Mouse (Mus musculus) adrenal gland, postnatal 14 days (tissue): Measurements from ENCODE around the gene Cenpv. TPM values are rescaled to one million over a fixed set of nuclear protein-coding genes. Genes with fewer than 3 reads are reported as not detected.
A peak's percentile ranks its signal among the peaks of the same experiment; 100 is the strongest.

Experiments
- DNase-seq: peaks from one replicate; pipeline ENCODE4 v3.0.0; 2021; ENCODE audit warnings: mixed read lengths
- long read RNA-seq, 2 experiments: library from polyadenylated mRNA; stranded (forward); transcript quantifications; one replicate each; pipeline ENCODE4 v2.0.0; 2021
- total RNA-seq: library from RNA; stranded (reverse); gene quantifications from 2 replicates; pipeline ENCODE4 v1.2.3, GENCODE M21; 2021

The Cenpv gene
- total RNA-seq = 40.5 and 50.7 TPM in 2 replicates
- long read RNA-seq, experiment 1, transcript Cenpv-201 (5 exons, 1,032 nt) = major isoform, 67 of 76 reads
- long read RNA-seq, experiment 1, partial matches to known transcripts = 3 of 76 reads
- long read RNA-seq, experiment 1, other reads (novel, unspliced or antisense) = 6 of 76 reads
- long read RNA-seq, experiment 2, transcript Cenpv-201 (5 exons, 1,032 nt) = major isoform, 64 of 69 reads
- long read RNA-seq, experiment 2, partial matches to known transcripts = 1 of 69 reads
- long read RNA-seq, experiment 2, other reads (novel, unspliced or antisense) = 4 of 69 reads

GRCm38 (mm10) chr11:62539089-62539890, at the start of gene Cenpv:
Gene Cenpv, minus strand, starts transcription at chr11:62539261.
- DNase-seq = peak; percentile 89

DNA sequence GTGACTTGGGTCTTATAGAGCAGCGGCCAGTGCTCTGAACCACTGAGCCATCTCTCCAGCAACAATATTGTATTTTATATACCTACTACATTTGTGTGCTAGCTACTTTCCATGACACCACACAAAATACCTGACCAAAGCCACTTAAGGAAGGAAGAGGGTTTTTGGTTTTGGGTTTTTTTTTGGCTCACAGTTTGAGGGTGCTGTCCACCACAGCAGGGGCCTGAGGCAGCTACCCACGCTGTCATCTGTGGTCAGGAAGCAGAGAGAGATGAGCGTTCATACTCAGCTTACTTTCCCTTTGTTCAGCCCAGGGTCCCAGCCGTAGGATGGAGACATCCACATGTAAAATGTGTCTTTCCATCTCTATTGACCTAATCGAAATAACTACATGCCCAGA, 48.0 kb upstream of the Cenpv start:
- no peak for DNase-seq

DNA sequence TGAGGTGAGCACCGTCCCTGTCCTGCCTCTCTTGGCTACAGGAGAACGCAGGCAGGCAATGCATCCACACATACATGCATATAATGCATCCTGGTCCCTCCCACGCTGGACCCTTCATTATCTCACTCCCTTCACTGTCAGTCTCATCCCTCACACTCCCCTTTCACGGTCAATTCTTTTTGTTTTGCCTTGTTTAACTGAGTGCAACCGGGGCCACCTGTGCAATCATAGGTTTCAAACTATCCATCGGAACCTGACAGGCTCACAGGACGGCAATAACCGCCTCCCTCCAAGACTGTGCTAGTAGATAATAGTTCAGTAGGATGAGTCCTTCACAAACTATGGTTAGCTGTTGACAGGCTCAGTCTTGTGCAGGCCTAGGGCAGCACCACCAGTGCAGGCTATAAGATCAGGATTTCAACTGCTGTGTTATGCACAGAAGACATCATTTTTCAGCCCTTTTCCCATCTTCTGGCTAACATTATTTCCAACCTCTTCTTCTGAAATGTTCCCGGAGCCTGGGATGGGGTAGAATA, 45.7 kb upstream of the Cenpv start:
- no peak for DNase-seq

DNA sequence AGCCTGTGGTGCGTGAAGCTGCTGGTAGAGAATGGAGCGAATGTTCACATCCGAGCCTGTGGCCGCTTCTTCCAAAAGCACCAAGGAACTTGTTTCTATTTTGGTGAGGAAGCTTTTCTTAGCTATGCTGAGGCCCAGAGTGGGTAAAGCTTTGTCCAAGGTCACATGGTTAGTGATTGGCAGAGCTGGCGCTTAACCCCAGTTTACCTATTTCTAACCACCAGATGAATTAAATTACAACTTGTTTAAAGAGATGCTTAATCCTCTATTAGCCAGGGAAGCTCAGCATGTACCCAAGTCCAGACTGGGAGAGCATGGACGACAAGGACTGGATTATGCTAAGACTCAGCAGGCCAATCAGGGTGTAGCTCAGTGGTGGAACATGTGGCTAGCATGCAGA, 44.0 kb upstream of the Cenpv start:
- DNase-seq = no peak

- no peak for DNase-seq
These were observed 37.6 kb upstream of the Cenpv start for GRCm38 (mm10) chr11:62576530-62577152.

- DNase-seq = peak; percentile 61
These were observed 36.8 kb upstream of the Cenpv start for GRCm38 (mm10) chr11:62575659-62576438.

GRCm38 (mm10) chr11:62575297-62575658, 36.2 kb upstream of the Cenpv start:
- peak; percentile 90 for DNase-seq

- DNase-seq = no peak
These were observed 35.6 kb upstream of the Cenpv start for GRCm38 (mm10) chr11:62574703-62575085.

- no peak for DNase-seq
These were observed 35.1 kb upstream of the Cenpv start, which contains the start of gene Trpv2 for GRCm38 (mm10) chr11:62573959-62574702. Gene Trpv2, plus strand, starts transcription at chr11:62574486.

DNA sequence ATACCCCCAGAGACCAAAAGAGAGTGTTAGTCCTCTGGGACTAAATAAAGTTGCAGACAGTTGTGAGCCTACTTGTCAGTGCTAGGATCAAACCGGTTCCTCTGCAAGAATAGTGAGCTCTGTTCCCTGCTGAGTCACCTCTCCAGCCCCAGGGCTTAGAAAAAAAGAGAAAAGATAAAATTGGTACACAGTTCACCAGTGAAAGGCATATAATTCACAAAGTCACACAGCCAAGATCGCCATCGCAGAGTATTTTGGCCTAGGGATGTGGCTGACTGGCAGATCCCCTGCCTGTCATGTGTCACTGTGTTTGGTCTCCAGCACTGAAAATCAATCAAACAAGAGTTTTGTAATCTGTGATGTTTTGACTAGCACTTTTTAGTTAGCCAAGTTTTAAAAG, 29.2 kb upstream of the Cenpv start:
- no peak for DNase-seq

DNA sequence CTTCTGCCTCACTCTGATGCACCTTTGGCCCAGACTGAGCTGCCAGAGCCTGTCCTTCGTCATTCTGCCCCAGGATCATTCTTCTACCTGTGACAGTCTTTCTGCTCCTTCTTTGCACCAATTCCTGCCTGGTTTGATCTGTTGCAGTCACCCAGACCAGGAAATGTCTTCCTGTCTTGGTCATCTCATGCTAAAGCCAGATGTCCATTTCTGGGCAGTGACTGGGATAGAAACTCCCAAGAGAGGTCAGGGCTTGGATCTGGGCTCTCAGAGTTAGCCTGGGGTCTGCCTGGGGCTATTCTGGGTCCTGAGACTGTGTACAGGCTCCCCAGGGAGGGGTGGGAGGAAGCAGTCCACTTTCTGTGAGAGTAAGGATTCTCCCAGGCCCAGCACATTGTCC, 27.1 kb upstream of the Cenpv start:
- no peak for DNase-seq

DNA sequence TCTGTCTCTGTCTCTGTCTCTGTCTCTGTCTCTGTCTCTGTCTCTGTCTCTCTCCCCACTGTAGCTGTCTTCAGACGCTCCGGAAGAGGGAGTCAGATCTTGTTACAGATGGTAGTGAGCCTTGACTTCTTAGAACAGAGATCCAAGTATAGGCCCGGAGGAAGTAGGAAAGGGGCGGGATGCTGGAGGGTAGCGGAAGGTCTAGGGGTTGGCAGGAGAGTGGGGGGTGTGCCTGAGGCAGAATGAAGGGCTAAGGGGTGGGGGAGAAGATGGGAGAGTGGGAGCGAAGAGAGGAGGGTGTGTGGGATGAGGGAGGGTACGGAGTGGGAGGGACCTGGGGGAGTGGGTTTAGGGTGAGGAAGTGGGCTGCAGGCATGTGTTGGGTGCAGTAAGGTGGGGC, 26.7 kb upstream of the Cenpv start:
- no peak for DNase-seq

- DNase-seq = no peak
These were observed 24.5 kb upstream of the Cenpv start for GRCm38 (mm10) chr11:62563590-62563989.

DNA sequence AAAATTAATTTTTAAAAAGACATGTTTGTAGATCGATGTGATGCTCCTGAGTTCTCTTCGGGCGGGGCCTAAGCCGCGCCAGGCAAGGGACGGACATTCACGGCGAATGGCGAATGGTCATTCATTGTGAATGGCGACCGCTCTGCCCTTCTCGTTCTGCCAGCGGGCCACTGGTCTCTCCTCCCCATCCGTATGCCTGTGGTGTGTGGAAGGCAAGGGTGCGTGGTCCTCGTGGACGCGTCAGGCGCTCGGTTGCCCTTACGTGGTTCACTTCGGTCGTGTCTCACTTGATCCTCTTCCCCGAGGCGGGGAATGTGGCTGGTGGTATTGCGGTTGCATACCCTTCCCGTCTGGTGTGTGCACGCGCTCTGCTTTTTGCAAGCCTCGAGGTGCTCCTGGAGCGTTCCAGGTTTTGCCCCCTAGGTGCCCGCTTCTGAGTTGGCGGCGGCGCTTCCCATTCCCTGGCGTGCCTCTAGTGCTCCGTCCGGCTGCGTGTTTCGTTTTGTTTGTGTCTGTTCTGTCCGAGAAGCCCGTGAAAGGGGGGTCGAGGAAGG, 21.5 kb upstream of the Cenpv start:
- no peak for DNase-seq

DNA sequence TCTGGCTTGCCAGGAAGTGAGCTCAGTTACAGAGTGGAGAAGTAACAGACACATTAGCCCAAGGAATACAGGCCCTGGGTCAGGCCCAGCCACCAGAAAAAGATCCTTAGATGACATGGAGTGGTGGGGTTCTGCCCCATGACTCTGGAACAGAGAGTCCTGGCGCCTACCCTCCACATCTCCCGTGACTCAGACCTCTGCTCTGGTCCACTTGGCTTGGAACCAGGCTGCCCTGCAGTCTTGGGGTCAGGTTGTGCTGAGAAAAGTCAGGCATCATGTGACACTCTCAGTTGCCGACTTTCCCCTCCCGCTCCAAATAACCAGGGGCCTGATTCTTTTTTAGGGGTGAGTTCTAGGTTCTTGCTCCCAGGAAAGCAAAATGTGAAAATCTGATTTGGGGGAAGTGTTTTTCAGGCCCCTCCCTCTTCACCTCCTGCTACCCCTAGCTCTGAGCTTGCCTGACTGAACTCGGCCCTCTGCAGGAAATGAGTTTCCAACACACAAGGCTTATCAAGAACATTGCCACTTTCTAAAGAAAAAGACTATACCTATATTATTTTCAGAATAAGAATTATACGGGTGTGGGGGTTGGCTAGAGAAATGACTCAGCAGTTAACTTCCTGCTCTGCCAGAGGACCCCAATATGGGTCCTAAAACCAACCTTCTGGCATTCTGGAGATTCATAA, 20.0 kb upstream of the Cenpv start:
- peak; percentile 83 for DNase-seq

DNA sequence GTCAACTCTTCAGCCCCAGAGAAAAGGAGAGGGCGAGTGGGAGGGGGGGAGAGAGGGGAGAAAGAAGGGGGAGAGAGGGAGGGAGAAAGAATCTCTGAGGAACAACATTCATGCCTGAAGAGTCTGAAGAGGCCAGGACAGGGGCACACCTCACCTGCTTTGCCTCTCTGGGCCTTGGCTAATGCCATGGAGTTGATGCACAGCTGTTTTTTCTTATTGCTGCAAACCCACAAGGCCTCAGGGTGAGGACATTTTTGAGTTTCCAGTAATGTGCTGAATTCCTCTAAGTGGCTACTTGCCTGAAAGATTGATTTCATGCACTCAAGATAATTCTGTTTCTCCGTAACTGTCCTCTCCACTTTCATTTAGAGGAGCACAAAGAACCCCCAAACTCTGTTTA, 19.1 kb upstream of the Cenpv start:
- DNase-seq = no peak

DNA sequence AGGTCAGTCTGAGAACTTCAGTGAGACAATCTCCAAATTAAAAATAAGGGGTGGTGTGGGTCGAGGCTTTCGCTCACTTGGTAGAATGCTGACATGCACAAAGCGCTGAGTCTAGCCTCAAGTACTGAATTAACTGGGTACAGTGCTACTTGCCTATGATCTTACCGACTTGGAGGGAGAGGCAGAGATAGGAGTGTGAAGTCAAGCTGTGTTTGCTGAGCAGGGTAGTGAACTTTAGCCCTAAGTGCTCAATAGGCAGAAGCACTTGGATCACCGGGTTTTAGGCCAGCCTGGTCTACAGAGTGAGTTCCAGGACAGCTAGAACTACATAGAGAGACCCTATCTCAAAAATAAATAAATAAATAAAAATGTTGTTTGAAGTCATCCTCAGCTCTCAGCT, 18.1 kb upstream of the Cenpv start:
- no peak for DNase-seq

DNA sequence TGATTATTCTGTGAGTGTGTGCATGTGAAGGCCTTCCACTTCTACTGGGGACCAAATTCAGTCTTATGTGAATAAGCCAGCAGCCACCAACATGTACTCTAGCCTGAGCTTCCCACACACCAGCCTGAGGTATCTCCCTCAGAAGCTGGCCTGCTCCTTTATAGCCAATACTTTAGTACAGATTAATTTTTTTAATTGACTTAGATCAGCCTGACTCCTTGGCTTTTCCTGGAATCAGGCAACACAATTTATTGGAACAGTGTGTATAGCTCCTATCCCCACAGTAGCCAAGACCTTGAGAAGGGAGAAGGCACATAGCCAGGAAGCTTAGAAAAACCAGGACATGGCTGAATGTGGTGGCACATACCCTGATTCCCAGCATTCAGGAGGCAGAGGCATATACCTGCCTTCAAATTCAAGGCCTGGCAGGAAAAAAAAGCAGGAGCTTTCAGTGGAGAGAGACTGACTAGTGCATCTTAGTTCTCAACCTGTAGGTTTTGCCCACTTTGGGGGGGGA, 16.9 kb upstream of the Cenpv start:
- DNase-seq = peak; percentile 55

DNA sequence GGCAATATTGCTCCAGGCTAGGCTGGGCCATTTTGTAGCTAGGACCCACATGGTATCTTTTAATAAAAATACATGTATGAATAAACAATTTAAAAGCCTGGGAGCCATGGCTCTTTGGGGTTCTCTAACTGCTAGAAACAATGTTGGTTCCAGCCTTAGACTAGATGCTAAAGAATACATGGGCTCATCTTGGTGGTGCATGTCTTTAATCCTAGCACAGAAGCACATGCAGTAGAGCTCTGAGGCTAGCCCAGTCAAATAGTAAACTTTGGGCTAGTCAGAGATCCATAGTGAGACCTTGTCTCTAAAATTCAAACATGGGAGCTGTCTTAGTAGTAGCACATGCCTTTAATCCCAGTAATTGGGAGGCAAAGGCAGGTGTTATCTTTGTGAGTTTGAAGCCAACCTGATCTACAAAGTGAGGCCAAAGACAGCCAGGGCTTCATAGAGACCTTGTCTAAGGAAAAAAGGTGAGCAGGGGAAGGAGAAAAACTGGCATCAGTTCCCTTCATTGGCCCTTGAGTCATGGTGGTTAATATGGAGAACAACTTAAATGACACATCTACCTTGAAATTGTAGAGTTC, 16.0 kb upstream of the Cenpv start:
- DNase-seq = no peak
